Mouse (Mus musculus) testis, adult 2 months (tissue): Measurements from ENCODE around the gene Kndc1.

Experiments used
- CTCF ChIP-seq: fragments of 200-500 bp; IDR thresholded peaks from 2 replicates; pipeline ENCODE4 v1.5.1; 2012; ENCODE audit warnings: low read depth, mild to moderate bottlenecking, inconsistent platforms, low read length, moderate library complexity; ENCODE audit not compliant: control insufficient read depth, insufficient read depth, insufficient replicate concordance
- POLR2A ChIP-seq: fragments of 200-500 bp; IDR thresholded peaks from 2 replicates; pipeline ENCODE4 v1.6.1; 2012; ENCODE audit warnings: low read depth, mild to moderate bottlenecking, inconsistent platforms, low read length, moderate library complexity; ENCODE audit not compliant: control insufficient read depth

DNA sequence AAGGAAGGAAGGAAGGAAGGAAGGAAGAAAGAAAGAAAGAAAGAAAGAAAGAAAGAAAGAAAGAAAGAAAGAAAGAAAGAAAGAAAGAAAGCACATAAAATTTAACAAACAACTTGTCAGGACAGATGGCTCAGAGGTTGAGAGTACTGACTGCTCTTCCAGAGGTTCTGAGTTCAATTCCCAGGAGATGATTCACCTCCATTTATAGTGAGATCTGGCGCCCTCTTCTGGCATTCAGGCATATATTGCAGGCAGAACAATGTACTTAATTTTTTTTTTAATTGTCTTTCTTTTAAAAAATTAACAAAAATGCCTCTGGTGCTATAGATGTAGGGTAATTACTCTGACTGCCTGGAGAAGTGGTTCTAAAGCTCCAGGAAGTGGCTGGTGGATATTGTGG lies 21.8 kb downstream of the Kndc1 start:
- no peak for TF ChIP-seq POLR2A
- no peak for TF ChIP-seq CTCF
